ENCODE assay signal across 8 mouse cellular contexts in the genomic region with DNA sequence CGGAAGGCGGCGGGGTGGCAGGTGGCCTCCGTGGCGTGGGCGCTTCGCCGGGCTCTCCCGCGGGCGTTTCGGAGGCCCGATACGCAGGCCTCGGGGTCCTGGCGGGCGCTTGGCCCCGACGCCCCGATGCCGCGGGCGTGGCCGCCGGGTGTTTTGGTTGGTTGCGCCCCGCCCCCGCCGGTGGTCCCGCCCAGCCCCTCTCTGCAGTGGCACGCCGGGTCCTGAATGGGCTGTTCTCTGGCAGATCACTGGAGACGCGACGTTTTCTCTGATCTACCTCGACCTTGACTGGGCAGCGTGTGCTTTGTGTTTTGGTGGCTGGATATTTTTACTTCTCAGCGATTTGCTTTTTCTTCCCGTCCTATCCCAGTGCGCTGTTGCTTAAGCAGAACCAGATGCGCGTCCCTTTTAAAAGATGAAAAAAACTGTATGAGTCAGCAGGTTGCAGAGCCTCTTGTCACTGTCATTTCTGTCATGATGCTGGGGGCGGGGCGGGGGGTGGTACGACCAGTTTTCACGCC. TPM values are rescaled to one million over a fixed set of nuclear protein-coding genes. Genes with fewer than 3 reads are reported as not detected.
A peak's percentile ranks its signal among the peaks of the same experiment; 100 is the strongest.
DNase-seq lines count a peak whose midpoint lies in the region; ATAC-seq lines count a peak whose summit lies in the region.

No protein-coding gene starts in this region.

- peak overlapping the region; percentile 65 for H3K4me3 ChIP-seq in embryonic facial prominence, embryonic 11.5 days (ENCODE audit: low read depth, low read length)
- H3K4me3 ChIP-seq in kidney, embryonic 14.5 days (ENCODE audit: low read length): peak overlapping the region; percentile 72
- peak overlapping the region; percentile 88 for H3K4me3 ChIP-seq in liver, embryonic 16.5 days (ENCODE audit: low read depth, low read length)

- under 1% methylated on average over 39 of the region's 46 CpGs for WGBS in embryonic facial prominence, embryonic 11.5 days
- 0% methylated on average over 30 of the region's 46 CpGs for WGBS in kidney, embryonic 14.5 days
- WGBS in liver, embryonic 16.5 days (ENCODE audit: insufficient replicate concordance): 0% methylated on average over 40 of the region's 46 CpGs

- ATAC-seq in embryonic facial prominence, embryonic 11.5 days (replicated peaks; ENCODE audit: insufficient number of reproducible peaks, low FRiP score, low TSS enrichment, low read depth): peak; percentile 92
- peak; percentile 93 for ATAC-seq in kidney, embryonic 14.5 days (ENCODE audit: low FRiP score, low TSS enrichment)
- ATAC-seq in liver, embryonic 16.5 days (ENCODE audit: low read depth): peak; percentile 77

- peak overlapping the region; percentile 8 for H3K4me2 ChIP-seq in embryonic facial prominence, embryonic 11.5 days (ENCODE audit: low read depth, low read length)
- peak overlapping the region; percentile 46 for H3K4me2 ChIP-seq in kidney, embryonic 14.5 days (replicated peaks; ENCODE audit: low read depth, low read length)
- H3K4me2 ChIP-seq in liver, embryonic 16.5 days (ENCODE audit: low read depth, low read length): peak overlapping the region; percentile 52

- peak overlapping the region; percentile 89 for H3K27ac ChIP-seq in embryonic facial prominence, embryonic 11.5 days (replicated peaks; ENCODE audit: low read depth, low read length)
- peak overlapping the region; percentile 92 for H3K27ac ChIP-seq in kidney, embryonic 14.5 days (ENCODE audit: low read depth, low read length)
- peak overlapping the region; percentile 99 for H3K27ac ChIP-seq in liver, embryonic 16.5 days (ENCODE audit: low read length)

- H3K27me3 ChIP-seq in embryonic facial prominence, embryonic 11.5 days (ENCODE audit: control insufficient read depth, insufficient read depth, low read length): no peaks in the 10 kb centered on the region
- no peaks in the 10 kb centered on the region for H3K27me3 ChIP-seq in kidney, embryonic 14.5 days (ENCODE audit: control insufficient read depth, insufficient read depth, low read length)
- no peaks in the 10 kb centered on the region for H3K27me3 ChIP-seq in liver, embryonic 16.5 days (ENCODE audit: control insufficient read depth, insufficient read depth, low read depth, low read length)

- no peaks in the 10 kb centered on the region for H3K9me3 ChIP-seq in embryonic facial prominence, embryonic 11.5 days (replicated peaks; ENCODE audit: control insufficient read depth, low read length)
- H3K9me3 ChIP-seq in kidney, embryonic 14.5 days (ENCODE audit: control insufficient read depth, low read length): no peaks in the 10 kb centered on the region
- no peaks in the 10 kb centered on the region for H3K9me3 ChIP-seq in liver, embryonic 16.5 days (replicated peaks; ENCODE audit: control insufficient read depth, low read length)

- no peaks in the 10 kb centered on the region for H3K36me3 ChIP-seq in embryonic facial prominence, embryonic 11.5 days (replicated peaks; ENCODE audit: control insufficient read depth, insufficient read depth, low read depth, low read length)
- H3K36me3 ChIP-seq in kidney, embryonic 14.5 days (ENCODE audit: control insufficient read depth, insufficient read depth, low read length): no peaks in the 10 kb centered on the region
- H3K36me3 ChIP-seq in liver, embryonic 16.5 days (ENCODE audit: control insufficient read depth, insufficient read depth): no peaks in the 10 kb centered on the region

- peak overlapping the region; percentile 74 for H3K9ac ChIP-seq in embryonic facial prominence, embryonic 11.5 days (replicated peaks; ENCODE audit: low read length)
- peak overlapping the region; percentile 79 for H3K9ac ChIP-seq in kidney, embryonic 14.5 days (ENCODE audit: low read depth, low read length)
- H3K9ac ChIP-seq in liver, embryonic 16.5 days (ENCODE audit: low read depth, low read length): peak overlapping the region; percentile 91

- H3K4me1 ChIP-seq in embryonic facial prominence, embryonic 11.5 days (ENCODE audit: control insufficient read depth, insufficient read depth, low read length): no peaks in the 10 kb centered on the region
- 0 out of 2 replicates have a peak, but pooled peaks cover 10% of the 10 kb centered on the region for H3K4me1 ChIP-seq in kidney, embryonic 14.5 days (ENCODE audit: control insufficient read depth, insufficient read depth, low read length)
- H3K4me1 ChIP-seq in liver, embryonic 16.5 days (ENCODE audit: control insufficient read depth, low read depth, low read length): peaks cover 5% of the 10 kb centered on the region

- peak; percentile 88 for DNase-seq in CD4-positive helper T cell, adult 2 months (ENCODE audit: low read depth, low spot score)
- peak; percentile 89 for DNase-seq in R1 (ENCODE audit: low read depth, low spot score)
- peak; percentile 86 for DNase-seq in embryonic facial prominence, embryonic 11.5 days (ENCODE audit: low spot score)
- peak; percentile 70 for DNase-seq in heart, adult 8-10 months (ENCODE audit: low spot score)
- peak; percentile 88 for DNase-seq in neural tube, embryonic 10.5 days (ENCODE audit: extremely low spot score, low spot score)
- DNase-seq in thymus, postnatal 10 days (ENCODE audit: low spot score in 2 of 2): peak; percentile 71 to 73

RNA-seq across cellular contexts. Expression of gene Pnpla8, which starts 48.2 kb away (rescaled TPM):
- polyA plus RNA-seq in embryonic facial prominence, embryonic 11.5 days (2014; fragmentation: Nextera tagmentation; extraction: Ambion mirVana): 70.2 and 72.6 TPM in 2 replicates
- total RNA-seq in heart, adult 8-10 months (2022): 100 to 1,000 TPM; 145 to 156 (median 152) TPM
- polyA plus RNA-seq in kidney, embryonic 14.5 days (2014; fragmentation: Nextera tagmentation; extraction: Ambion mirVana): 45.7 and 73.3 TPM in 2 replicates
- 27.4 and 32.6 TPM in 2 replicates for polyA plus RNA-seq in liver, embryonic 16.5 days (2015; fragmentation: Nextera tagmentation; extraction: Ambion mirVana)

RNA-seq across cellular contexts. Expression of gene Dnajb9, which starts 59.2 kb away (rescaled TPM):
- polyA plus RNA-seq in embryonic facial prominence, embryonic 11.5 days (2014; fragmentation: Nextera tagmentation; extraction: Ambion mirVana): 30.0 and 30.5 TPM in 2 replicates
- 10 to 100 TPM; 43.9 to 48.3 (median 46.4) TPM for total RNA-seq in heart, adult 8-10 months (2022)
- polyA plus RNA-seq in kidney, embryonic 14.5 days (2014; fragmentation: Nextera tagmentation; extraction: Ambion mirVana): 20.6 and 25.6 TPM in 2 replicates
- 20.2 and 22.3 TPM in 2 replicates for polyA plus RNA-seq in liver, embryonic 16.5 days (2015; fragmentation: Nextera tagmentation; extraction: Ambion mirVana)

RNA-seq across cellular contexts. Expression of gene Nrcam, which starts 59.3 kb away (rescaled TPM):
- polyA plus RNA-seq in embryonic facial prominence, embryonic 11.5 days (2014; fragmentation: Nextera tagmentation; extraction: Ambion mirVana): 21.3 and 22.3 TPM in 2 replicates
- under 1 TPM in 3 of 4 experiments, not detected in 1; 0.22 to 0.69 (median 0.55) TPM for total RNA-seq in heart, adult 8-10 months (2022)
- 7.0 and 12.3 TPM in 2 replicates for polyA plus RNA-seq in kidney, embryonic 14.5 days (2014; fragmentation: Nextera tagmentation; extraction: Ambion mirVana)
- 0.13 and 0.14 TPM in 2 replicates for polyA plus RNA-seq in liver, embryonic 16.5 days (2015; fragmentation: Nextera tagmentation; extraction: Ambion mirVana)

Comparison
In these comparisons a context has a peak if more than half of its experiments do, and no peak if none do; other contexts are left out.
1. Peak in every context shown above with its lines: DNase-seq, ATAC-seq, H3K4me3 ChIP-seq and H3K27ac ChIP-seq.